Comparison of ENCODE assay signal across 18 mouse cellular contexts in genomic region chr3:144024216-144024615, GRCm38 (mm10).
"Had no signal": no experiment of that assay in that cellular context is flagged by ENCODE, and none has a peak within 500 bp of the region (broad histone marks: within the 10 kb centered on the region; RNA-seq: fewer than 3 reads in every experiment).

No protein-coding gene starts in this region.

- H3K9ac ChIP-seq: liver, postnatal 0 days; lung, embryonic 15.5 days; midbrain, embryonic 12.5 days; neural tube, embryonic 12.5 days; stomach, embryonic 15.5 days had no signal

- H3K27me3 ChIP-seq: lung, embryonic 15.5 days; megakaryocyte, embryonic 14.5 days; midbrain, embryonic 12.5 days; neural tube, embryonic 12.5 days; stomach, embryonic 15.5 days had no signal

- H3K4me1 ChIP-seq: lung, embryonic 15.5 days; megakaryocyte, embryonic 14.5 days; midbrain, embryonic 12.5 days; neural tube, embryonic 12.5 days; stomach, embryonic 15.5 days had no signal

- H3K27ac ChIP-seq: lung, embryonic 15.5 days; macrophage; midbrain, embryonic 12.5 days; neural tube, embryonic 12.5 days; stomach, embryonic 15.5 days; stomach, postnatal 0 days had no signal

- ATAC-seq: liver, postnatal 0 days; lung, postnatal 0 days; midbrain, embryonic 16.5 days had no signal

- H3K9me3 ChIP-seq: lung, embryonic 15.5 days; midbrain, embryonic 12.5 days; neural tube, embryonic 12.5 days; stomach, embryonic 15.5 days had no signal

- H3K36me3 ChIP-seq: lung, embryonic 15.5 days; midbrain, embryonic 12.5 days; neural tube, embryonic 12.5 days; stomach, embryonic 15.5 days had no signal

- H3K4me3 ChIP-seq: lung, embryonic 15.5 days; megakaryocyte, embryonic 14.5 days; midbrain, embryonic 12.5 days; neural tube, embryonic 12.5 days; stomach, embryonic 15.5 days had no signal

- DNase-seq: liver, postnatal 0 days; lung, adult 2 months; lung, postnatal 14 days; lung, postnatal 36 days; midbrain, embryonic 14.5 days; right cerebral cortex, postnatal 14 days; thymus, adult 2 months; thymus, postnatal 25 days; thymus, postnatal 4 days had no signal

- H3K4me2 ChIP-seq: lung, embryonic 15.5 days; midbrain, embryonic 12.5 days; neural tube, embryonic 12.5 days; stomach, embryonic 15.5 days had no signal
